Mouse (Mus musculus) spleen, adult 2 months (tissue): ENCODE results near the gene Fam117a.

Source experiments
- CTCF ChIP-seq: fragments of 200-500 bp; IDR thresholded peaks from 2 replicates; pipeline ENCODE4 v1.5.1; 2011; ENCODE audit warnings: mild to moderate bottlenecking, inconsistent platforms; ENCODE audit not compliant: insufficient read depth, insufficient read length, insufficient replicate concordance; ENCODE audit errors: extremely low read depth
- POLR2A ChIP-seq: fragments of 200-500 bp; IDR thresholded peaks from 2 replicates; pipeline ENCODE4 v1.6.1; 2011; ENCODE audit warnings: low read depth, low read length, inconsistent platforms

GRCm38 (mm10) chr11:95295736-95296135, 41.1 kb upstream of the Fam117a start:
- TF ChIP-seq CTCF (no peak), POLR2A (no peak)
